Mouse (Mus musculus) R1 (cell line): ENCODE measurements at regions not wholly inside any gene's neighbourhood (a gene's known extent, or its start where the extent isn't known, plus 50 kb on each side); places are given as distances from the start of the nearest gene placed in this dataset.

Experiments
- DNase-seq: peaks from one replicate; pipeline ENCODE4 v3.0.0-alpha.2; 2018; ENCODE audit warnings: low read depth, low spot score

DNA sequence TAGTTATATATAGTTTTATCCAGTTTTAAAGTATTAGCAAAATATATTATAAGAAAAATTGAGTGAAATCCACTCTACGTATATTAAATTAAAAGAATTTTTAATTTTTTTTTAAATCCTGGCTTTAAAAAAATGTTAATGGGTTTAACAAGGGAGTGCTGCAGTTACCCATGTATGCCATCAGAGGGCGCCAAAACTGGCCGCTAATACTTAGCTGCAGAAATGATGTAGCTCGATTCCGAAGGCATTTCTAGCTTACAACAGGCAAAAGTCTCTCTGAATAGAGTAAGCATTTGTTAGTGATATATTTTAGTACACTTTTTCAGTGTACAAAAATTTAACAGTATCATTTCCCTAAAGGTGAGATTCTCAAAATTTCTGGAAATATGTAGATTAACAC is 73.1 kb downstream of the Olfr444 start:
- peak; percentile 36 for DNase-seq
